Mouse (Mus musculus) urinary bladder, postnatal 36 days (tissue): Measurements from ENCODE around the gene Exoc3l.

ENCODE experiments used
- DNase-seq, 2 experiments: peaks; one replicate each; pipeline ENCODE4 v3.0.0; 2022; ENCODE audit warnings: low spot score in 2 of 2, mixed read lengths in 1 of 2

Exoc3l gene

DNA sequence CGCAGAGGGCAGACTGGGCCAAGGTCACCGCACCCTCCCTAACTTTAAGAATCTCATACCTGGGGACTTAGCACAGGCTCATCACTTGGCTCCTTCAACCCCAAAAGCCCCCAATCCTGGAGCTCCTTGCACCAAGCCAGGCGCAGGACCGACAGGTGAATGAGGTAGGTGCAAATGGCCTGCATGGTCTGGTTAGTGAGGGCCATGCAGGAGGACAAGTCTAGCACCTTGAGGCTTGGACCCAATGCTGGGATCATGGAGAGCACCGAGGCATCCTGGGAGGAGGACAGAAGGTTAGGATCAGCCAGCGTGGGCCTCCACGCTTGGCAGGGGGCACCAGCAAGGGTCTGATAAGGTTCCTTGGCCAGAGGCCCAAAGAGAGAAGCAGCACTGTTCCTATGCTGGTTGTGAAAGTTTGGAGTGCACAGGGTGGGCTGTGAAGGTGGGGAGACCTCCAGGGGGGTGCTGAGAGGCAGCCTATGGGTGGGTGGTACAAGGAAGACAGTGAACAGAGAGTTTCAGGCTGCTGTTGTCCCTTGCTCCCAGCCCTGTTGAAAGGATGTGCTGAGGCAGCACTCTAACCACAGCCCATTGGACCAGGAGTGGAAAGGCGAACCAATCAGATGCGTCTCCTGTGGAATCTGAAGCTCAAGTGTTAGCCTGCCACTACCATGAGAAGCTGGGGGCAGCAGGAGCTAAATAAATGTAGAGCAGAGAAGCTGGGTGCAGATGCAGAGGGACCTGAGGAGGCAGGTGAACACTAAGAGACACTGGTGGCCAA, 17.9 kb upstream of the Exoc3l start:
- DNase-seq = no peak

DNA sequence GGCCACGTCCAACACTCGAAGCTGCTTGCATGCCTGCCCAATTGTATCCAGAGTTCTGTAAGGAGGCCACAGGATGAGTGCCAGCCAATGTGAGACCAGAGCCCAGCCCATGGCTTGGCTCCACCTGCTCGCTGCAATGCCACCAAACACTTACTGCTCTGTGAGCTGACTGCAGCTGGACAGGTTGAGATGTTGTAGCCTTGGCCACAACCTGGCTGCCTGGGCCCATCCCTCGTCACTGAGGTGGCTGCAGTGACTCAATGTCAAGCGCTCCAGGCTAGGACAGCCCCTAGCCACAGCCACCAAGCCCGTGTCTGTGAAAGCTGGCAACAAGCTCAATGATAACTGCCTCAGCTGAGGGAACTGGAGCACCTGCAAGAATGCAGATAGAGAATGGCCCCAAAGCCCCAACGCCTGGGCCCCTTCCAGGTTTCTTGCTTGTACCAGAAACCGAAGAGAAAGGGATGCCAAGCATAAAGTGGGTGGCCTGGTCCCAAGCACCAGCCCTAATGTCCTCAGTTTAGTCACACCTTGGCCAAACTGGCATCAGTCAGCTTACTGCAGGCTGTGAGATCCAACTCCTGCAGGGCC, 17.1 kb upstream of the Exoc3l start:
- DNase-seq = no peak

DNA sequence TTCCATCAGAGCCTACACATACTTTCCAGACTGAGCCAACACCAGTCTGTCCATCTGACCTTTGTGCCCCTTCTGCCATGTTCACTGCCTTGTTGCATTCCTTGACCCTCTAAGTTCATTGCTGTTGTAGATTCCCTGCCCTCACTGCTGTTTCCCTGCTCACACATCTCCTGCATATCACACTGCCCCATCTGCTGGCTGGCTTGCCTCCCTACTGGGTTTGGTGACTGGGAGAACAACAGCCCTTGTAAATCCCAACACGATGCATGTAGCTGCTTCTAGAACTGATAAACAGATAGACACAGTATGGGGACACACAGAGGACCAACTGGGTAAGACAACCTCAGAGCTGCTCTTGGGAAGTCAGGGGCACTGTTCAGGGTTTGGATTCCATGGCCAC, 15.8 kb upstream of the Exoc3l start:
- DNase-seq = no peak

DNA sequence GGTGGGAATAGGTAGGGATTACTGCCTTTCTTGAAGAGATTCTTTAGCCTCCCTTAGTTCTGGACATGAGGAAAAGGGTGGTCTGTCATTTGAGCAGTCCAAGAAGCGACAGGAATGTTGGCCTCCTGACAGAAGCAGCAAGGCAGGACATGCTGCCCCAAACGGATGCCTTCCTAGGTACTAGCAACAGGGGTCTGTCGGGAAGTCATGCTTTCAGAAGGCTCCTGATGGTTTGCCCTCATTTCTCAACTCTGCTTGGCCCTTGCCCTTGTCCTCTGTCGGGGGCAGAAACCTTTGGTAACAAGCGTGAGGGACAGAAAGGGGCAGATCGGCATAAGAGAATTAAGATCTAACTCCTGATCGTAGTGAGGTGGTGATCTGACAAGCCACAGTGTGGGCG, 14.2 kb upstream of the Exoc3l start:
- DNase-seq = no peak

DNA sequence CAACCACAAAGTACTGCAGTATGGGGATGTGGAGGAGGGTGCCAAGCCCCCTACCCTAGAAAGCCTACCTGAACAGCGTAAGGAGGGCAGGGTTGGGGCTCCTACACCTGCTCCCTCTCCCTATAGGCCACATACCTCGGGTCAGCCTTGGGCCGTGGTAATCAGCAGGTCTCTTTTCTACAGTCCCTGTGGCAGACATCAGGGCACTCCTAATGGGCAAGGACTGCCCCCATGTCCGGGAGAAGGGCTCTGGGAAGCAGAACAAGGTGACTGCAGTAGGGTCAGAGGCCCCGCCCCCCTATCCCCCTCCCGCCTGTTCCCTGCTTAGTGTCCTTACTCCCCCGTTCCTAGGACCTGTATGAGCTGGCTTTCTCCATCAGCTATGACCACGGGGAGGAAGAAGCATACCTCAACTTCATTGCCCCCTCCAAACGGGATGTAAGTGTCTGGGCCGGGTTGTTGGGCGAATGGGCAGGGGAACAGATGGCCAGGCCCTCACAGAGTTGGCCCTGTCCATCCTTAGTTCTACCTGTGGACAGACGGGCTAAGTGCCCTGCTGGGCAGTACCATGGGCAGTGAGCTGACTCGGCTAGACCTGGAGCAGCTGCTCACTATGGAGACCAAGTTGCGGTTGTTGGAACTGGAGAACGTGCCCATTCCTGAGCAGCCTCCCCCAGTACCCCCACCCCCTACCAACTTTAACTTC, 13.4 kb upstream of the Exoc3l start:
- no peak for DNase-seq

DNA sequence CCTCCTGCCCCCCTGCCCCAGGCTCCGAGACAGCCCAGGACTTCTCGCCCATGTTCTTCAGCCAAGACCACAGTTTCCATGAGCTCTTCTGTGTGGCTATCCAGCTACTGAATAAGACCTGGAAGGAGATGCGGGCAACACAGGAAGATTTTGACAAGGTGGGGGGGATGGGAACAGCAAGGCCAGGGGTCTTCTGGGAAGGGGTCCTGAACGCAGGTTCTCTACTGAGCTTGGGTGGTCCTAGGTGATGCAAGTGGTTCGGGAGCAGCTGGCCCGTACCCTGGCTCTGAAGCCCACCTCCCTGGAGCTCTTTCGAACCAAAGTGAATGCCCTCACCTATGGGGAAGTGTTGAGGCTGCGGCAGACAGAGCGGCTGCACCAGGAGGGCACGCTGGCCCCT, 12.5 kb upstream of the Exoc3l start:
- DNase-seq = no peak

DNA sequence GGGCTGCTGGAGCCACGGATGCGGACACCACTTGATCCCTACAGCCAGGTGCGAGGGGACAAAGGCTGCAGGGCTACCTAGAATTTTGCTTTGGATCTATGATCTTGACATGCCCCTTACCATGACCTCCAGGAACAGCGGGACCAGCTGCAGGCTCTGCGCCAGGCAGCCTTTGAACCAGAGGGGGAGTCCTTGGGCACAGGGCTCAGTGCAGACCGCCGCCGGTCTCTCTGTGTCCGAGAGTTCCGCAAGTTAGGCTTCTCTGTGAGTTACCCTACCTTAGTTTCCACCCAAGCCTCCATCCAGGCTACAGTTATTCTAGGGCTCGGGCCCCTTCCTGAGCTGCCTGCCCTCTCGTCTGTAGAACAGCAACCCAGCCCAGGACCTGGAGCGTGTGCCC, 11.8 kb upstream of the Exoc3l start:
- DNase-seq = no peak

DNA sequence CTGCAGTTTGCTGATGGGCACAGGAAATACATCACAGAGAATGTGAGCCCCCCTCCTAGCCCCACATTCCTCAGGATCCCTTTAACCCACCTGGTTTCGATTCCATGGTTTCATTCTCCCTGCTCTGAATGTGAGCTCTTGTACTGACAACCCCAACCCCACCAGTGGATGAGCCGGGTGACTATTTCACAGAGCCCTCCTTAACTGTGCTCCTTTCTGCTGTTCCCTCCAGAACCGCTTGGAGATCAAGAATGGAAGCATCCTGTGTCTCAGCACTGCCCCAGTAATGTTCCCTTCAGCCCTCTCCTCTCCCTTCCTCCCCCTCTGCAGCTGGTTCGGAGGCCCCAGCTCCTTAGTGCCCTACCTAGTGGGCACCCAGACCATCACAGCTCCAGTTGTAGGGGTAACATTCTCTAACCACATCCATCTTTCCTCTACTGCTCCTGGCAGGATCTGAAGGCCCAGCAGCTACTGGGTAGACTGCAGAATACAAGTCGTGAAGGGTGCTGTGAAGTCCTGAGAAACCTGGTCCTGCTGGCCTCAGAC, 10.3 kb upstream of the Exoc3l start:
- no peak for DNase-seq

DNA sequence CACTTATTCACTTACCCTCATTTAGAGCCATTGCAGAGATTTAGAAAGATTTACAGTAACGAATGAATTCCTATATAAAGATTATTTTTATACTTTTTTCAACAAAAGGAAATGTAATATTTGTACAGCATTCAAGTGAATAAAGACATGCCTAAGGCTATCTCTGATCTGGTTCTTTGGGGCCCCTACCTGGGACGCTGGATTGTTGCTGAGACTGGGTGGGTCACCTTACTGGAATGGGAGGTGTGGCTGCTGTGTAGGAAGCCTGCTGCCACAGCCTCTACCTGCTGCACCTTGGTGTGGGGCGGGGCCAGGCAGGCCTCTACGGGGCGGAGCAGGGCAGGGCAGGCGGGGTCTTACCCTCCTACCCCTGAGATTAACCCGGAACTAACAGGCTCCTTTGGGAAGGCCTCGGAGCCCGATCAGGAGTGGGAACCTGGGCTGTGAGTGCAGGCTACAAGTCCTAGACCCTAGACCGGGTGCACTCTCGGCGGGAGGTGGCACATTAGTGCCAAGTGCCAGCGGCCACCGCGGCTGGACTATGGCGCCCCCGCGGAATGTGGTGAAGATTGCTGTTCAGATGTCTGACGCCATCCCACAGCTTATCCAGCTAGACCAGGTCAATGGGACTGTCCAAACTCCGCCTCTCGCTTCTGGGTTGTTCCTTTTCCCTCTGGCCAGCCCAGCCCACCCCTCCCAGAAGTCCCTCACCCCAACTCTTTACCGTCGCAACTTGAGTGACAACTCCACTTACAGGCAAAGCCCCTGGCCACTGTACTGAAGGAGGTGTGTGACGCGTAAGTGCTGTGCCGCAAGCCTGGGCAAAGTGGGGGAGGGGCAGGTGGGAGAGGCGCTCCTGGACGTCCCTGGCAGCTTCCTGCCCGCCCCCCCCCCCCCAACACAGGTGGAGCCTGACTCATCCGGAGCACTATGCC, 9.6 kb upstream of the Exoc3l start, which contains the start of gene Elmo3:
Elmo3 (plus strand) TSS at position 391 of the 935 bp plus-strand sequence.
- peak; percentile 80 to 84 for DNase-seq

DNA sequence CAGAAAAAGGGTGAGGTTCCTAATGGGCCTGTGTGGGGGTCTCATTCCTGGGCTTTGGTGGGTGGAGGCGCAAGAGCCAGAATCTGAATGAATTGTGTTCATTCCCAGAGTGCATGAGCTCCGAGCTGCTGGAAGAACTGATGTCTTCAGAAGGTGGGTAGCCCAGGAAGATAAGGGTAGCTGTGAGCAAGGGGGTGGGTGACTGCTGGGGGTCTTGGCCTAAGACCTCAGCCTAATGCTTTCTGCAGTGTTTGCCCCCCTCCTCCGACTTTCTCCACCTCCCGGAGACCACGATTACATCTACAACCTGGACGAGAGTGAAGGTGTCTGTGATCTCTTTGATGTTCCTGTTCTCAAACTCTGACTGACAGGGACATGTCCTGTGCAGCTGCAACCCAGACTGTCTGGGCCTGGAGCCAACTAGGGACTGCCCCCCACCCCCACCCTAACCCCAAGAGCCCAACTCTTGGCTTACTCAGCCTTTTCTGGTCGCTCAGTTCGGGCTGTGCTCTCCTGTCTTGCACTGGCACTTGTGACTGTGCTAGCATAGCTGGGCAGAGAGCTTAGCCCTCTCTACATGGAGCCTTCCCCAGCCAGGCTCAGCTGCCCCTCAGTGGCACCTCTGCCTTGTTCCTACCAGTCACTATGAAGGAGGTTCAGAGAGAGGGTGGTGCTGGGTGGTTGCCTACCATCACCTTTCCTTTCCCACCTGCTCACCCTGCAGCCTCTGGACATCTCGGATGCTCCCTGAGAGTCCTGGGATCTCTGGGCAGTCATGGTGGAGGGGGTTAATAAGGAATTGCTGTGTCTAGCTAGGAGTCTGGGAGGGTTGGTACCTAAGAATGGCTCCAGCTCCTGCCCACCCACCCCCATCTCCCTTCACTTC, 8.7 kb upstream of the Exoc3l start:
- no peak for DNase-seq

DNA sequence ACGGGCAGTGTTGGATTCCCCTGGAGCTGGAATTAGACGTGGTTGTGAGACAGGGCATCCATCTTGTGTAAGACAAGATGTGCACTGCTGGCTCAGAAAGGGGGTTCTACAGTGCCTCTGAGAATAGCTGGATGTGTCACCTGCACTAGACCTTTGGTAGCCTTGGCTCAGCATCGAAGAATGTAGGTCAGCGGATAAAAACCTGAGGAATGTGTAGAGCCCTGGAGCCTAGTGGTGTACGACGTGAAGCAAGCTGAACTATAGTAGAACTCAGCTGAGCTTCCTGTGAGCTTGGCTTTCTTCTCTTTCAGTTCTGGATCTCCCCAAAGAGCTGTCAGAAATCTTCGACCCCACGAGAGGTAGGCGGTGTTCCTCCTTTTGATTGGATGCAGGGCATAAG, 8.0 kb upstream of the Exoc3l start:
- DNase-seq = no peak

DNA sequence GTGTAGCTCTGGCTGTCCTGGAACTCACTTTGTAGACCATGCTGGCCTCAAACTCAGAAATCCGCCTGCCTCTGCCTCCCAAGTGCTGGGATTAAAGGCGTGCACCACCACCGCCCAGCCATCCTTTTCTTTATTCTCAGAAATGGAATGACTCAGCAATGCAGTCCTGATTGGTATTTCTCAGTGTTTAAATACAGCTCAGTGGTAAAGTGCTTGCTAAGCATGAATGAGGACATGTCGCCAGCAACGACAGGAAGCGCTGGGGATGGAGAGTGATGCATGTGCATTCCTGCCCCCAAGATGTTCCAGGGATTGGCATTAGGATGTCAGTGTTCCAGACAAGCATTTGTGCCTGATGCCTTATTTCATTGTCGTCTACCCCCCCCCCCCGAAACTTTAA, 7.5 kb upstream of the Exoc3l start:
- DNase-seq = no peak

DNA sequence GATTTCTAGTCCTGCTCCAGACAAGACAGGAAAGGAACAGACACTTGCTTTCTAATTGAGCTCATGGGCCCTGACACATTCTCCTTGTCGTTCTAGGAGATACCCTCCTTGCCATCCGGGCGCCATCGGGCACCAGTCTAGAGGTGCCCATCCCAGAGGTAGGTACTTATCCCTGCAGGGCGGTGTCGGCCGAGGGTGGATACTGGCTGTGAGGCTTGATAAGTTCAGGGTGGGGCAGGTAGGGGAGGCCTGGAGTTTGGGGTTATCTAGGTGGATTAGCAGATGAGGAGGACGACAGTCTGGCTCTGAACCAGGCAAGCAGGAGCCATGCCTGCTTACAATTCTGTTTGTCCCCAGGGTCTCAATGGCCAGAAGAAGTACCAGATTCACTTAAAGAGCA, 4.1 kb upstream of the Exoc3l start:
- no peak for DNase-seq

DNA sequence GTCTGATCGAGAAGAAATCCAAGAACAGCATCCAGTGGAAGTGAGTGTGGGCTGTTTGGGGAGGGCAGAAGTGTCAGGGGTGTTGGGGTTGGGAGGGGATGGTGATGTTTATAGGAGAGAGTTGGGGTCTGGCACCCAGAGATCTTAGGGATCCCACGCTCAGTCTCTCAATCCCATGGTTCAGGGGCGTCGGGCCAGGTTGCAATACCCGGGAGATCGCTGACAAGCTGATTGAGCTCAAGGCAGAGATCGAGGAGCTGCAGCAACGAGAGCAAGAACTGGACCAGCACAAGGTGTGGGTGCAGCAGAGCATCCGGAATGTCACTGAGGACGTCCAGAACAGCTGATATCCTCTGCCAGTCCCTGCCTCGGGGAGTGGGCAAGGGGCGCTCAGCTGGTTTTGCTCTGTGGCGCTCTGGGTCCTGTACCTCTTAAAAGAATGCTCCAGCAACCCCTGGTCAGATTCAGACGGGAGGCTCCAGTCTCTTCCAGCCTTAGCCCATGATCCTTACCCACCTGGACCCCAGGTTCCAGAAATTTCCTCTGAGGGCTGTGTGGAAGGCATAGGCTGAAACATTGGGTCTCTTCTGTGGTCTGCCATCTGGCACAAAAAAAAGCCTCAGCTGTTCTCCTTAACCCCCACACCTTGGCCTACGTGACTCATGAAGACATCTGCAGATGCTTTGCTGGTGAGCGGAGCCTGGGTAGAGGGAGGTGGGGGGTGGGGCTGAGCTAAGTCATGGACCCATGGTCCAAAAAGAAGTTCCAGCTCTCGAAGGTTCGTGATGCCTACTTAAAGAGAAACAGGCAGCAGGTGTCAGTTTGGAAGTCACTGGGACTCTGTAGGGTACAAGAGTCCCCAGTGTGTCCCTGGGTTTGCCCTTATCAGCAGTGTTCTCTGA, 2.7 kb upstream of the Exoc3l start:
- no peak for DNase-seq

DNA sequence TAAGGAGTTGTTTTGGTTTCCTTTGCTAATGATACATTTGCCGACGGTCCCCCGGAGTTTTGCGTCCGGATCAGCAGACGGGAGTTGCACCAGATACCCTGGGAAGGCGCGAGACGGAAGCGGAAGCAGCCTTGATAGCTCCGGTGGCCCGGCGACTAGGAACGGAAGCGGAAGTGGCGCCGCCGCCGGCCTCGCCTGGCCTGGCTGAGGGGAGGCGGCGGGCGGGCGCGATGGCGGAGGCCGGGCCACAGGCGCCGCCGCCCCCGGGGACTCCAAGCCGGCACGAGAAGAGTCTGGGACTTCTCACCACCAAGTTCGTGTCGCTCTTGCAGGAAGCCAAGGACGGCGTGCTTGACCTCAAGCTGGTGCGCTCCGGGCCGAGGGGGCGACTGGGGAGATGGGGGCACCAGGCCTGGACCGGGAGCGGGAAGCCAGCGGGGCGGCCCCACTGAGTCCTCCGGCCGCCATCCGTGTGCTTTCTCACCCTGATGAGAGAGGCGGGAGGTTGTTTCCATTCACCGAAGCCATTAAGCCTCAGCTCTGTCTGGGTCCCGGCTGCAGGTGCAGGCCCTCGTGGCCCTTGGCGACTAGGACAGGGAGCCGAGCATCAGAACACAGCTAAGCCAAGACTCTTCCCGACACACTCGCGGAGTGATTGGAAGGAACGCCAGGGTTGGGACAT, 1.8 kb upstream of the Exoc3l start, which contains the start of gene E2f4:
E2f4 (plus strand) TSS at position 153 of the 682 bp plus-strand sequence.
- DNase-seq = peak; percentile 83 to 92

DNA sequence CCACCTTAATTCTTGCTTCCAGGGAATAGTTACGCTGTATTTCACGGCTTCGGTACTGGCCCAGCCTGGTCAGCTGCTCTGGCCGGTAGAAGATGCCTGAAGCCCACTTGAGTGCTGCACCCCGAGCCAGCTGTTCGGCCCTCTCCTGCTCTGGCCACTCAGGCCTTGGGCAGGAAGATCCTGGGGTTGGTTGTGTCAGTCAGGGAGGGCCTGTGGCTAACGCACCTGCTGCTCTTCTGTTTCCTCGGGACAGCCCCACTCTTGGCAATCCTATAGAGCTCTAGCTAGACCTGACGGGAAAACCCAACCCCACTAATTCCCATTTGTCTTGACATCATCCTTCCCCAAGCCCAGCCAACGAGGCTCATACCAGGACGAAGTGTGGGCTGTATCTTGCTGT, 645 bp downstream of the Exoc3l start:
- DNase-seq = no peak

DNA sequence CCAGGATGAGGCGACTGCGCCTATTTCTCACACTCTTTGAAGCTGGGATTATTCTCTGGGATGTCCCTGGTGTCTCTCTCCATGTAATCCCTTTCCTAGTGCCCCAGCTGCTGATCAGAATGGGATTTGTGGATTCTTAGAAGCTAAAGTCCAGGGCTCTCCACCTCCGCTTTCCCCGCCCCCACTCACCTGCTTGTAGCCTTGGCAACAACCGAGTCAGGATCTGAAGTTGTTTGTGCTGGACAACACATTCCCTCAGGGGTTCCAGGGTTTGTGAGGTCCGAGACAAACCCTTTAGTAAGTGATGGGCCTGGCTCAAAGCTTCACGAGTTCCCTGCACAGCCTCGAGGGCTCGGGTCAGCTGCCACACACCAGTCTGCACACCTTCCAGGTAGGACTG, 1.1 kb downstream of the Exoc3l start:
- DNase-seq = no peak

DNA sequence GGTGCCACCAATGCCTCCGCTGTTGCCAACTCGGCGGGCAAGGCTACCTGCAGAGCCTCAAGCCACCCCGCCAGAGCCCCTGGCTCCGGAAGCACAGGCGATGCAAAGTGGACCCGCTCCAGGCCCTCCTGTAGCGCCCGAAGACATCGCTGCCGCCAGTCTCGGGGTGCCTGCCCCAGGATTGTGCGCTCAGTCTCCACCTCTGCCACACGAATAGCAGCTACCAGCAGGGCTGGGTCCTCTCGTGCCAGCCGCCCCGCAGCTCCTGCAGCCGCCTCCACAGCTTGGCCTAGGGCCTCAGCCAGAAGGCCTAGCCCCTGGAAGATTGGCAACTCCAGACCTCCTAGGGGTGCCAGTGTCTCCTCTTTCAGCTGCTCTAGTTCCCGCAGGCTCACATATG, 2.5 kb downstream of the Exoc3l start:
- DNase-seq = no peak

DNA sequence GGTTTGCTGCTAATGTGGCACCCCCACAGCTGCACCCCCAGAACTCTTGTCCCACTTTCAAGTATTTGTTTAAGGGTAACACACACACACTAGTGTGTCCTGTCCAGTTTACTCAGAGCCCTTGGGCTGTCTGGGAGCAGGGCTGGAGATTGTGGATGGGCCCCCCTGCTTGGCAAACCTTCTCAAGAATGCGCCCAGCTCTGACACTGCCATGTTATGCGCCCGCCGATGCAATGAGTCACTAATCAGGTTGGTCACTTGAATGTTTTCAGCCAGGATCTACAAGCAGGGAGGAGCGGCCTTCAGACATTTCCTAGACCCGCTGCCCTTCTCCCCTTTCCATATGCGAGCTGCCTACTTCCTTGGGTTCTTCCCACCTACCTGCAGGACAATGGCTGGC, 3.4 kb downstream of the Exoc3l start:
- no peak for DNase-seq
